Mouse (Mus musculus): Measurements from ENCODE around the gene Snd1. TPM values are rescaled to one million over a fixed set of nuclear protein-coding genes. Genes with fewer than 3 reads are reported as not detected.

Gene Snd1
- total RNA-seq, 1 experiment: 343 TPM

DNA sequence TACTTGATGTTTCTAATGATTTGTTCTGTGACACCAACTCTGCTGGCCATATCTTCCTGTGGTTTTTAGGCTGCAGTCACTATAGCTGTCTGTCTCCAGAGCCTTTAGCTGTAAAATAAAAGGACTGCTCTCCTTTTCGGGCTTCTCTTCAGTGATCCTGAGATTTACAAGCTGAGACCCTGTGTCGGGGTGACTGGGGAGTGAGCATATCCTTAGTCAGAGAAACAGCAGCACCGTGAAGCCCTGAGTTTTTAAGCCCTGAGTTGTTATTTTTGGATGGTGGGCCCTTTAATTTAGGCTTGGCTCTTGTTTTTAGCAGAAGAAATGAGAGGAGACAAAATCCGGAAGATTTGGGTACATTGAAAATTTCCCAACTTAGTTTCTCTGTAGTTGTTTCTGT lies 32.8 kb downstream of the Snd1 start:
- Histone ChIP-seq H3K4me3 (ENCODE audit: insufficient read depth in 1 of 2, low read depth in 1 of 2, low read length in 2 of 2, poor library complexity in 1 of 2, severe bottlenecking in 1 of 2) (no peak overlapping the region), H3K36me3 (ENCODE audit: control insufficient read depth, insufficient read depth, low read length, poor library complexity, severe bottlenecking) (peaks cover 3% of the 10 kb centered on the region), H3K9ac (ENCODE audit: insufficient read depth, low read depth, low read length, poor library complexity, severe bottlenecking) (no peak overlapping the region), H3K4me1 (ENCODE audit: control insufficient read depth in 2 of 2, insufficient read depth in 2 of 2, low read length in 2 of 2, poor library complexity in 1 of 2) (0 out of 4 replicates have a peak, but pooled peaks cover 0 to 4% of the 10 kb centered on the region in 2 experiments), H3K9me3 (ENCODE audit: control insufficient read depth, insufficient read depth, low read depth, low read length) (no peaks in the 10 kb centered on the region), H3K27ac (ENCODE audit: insufficient read depth, low read depth, low read length, poor library complexity, severe bottlenecking) (no peak overlapping the region)
- no peak for TF ChIP-seq CHD2 (IDR thresholded peaks at IDR 0.05; ENCODE audit: low read depth, low read length)
- TF ChIP-seq ZNF384 (IDR thresholded peaks at IDR 0.05; ENCODE audit: low read depth, low read length): no peak
- TF ChIP-seq ZC3H11A (IDR thresholded peaks at IDR 0.05; ENCODE audit: borderline replicate concordance, low read depth, low read length): no peak
- no peak for TF ChIP-seq HCFC1 (IDR thresholded peaks at IDR 0.05; ENCODE audit: borderline replicate concordance, insufficient read depth, low read length)
- no peak for TF ChIP-seq MAFK (IDR thresholded peaks at IDR 0.05; ENCODE audit: insufficient read depth, low read depth, low read length)
- in situ Hi-C loops (cut with MboI; ENCODE audit: low sequenced_read_pairs in 2 of 2, unreplicated experiment in 2 of 2): no loop called here
- no peak for DNase-seq (ENCODE audit: low read depth, low spot score)

DNA sequence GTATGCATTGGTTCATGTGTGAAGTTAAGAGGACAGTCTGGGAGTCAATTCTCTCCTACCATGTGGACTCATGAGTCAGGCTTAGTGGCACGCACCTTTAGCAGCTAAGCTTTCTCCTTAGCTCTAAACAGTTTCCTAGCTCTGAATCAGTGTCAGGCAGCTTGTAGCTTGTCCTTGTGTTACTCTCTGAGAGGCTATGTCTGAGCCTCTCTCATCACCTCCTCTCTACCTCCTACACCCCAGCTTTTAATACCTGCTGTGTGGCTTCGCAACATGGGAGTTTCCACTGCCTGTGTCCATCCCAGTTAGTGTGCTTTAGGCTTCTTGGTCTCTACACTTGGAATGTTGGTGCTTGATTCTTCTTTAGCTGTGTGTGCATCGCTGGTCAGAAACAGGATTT lies 39.3 kb downstream of the Snd1 start:
- DNase-seq (ENCODE audit: low read depth, low spot score): no peak
- Histone ChIP-seq H3K9ac (ENCODE audit: insufficient read depth, low read depth, low read length, poor library complexity, severe bottlenecking) (no peak overlapping the region), H3K27ac (ENCODE audit: insufficient read depth, low read depth, low read length, poor library complexity, severe bottlenecking) (no peak overlapping the region), H3K4me1 (ENCODE audit: control insufficient read depth in 2 of 2, insufficient read depth in 2 of 2, low read length in 2 of 2, poor library complexity in 1 of 2) (0 out of 4 replicates have a peak, but pooled peaks cover 0 to 4% of the 10 kb centered on the region in 2 experiments), H3K36me3 (ENCODE audit: control insufficient read depth, insufficient read depth, low read length, poor library complexity, severe bottlenecking) (peaks cover 16% of the 10 kb centered on the region), H3K4me3 (ENCODE audit: insufficient read depth in 1 of 2, low read depth in 1 of 2, low read length in 2 of 2, poor library complexity in 1 of 2, severe bottlenecking in 1 of 2) (no peak overlapping the region), H3K9me3 (ENCODE audit: control insufficient read depth, insufficient read depth, low read depth, low read length) (no peaks in the 10 kb centered on the region)
- in situ Hi-C loops (cut with MboI; ENCODE audit: low sequenced_read_pairs in 2 of 2, unreplicated experiment in 2 of 2): no loop called here
- TF ChIP-seq ZC3H11A (IDR thresholded peaks at IDR 0.05; ENCODE audit: borderline replicate concordance, low read depth, low read length) (no peak), MAFK (IDR thresholded peaks at IDR 0.05; ENCODE audit: insufficient read depth, low read depth, low read length) (no peak), ZNF384 (IDR thresholded peaks at IDR 0.05; ENCODE audit: low read depth, low read length) (no peak), HCFC1 (IDR thresholded peaks at IDR 0.05; ENCODE audit: borderline replicate concordance, insufficient read depth, low read length) (no peak), CHD2 (IDR thresholded peaks at IDR 0.05; ENCODE audit: low read depth, low read length) (no peak)

- DNase-seq (ENCODE audit: low read depth, low spot score): no peak
- in situ Hi-C loops (cut with MboI; ENCODE audit: low sequenced_read_pairs in 2 of 2, unreplicated experiment in 2 of 2): no loop called here
- 0 out of 4 replicates have a peak, but pooled peaks cover 0 to 4% of the 10 kb centered on the region in 2 experiments for H3K4me1 ChIP-seq (ENCODE audit: control insufficient read depth in 2 of 2, insufficient read depth in 2 of 2, low read length in 2 of 2, poor library complexity in 1 of 2)
- TF ChIP-seq CHD2 (IDR thresholded peaks at IDR 0.05; ENCODE audit: low read depth, low read length): no peak
- TF ChIP-seq MAFK (IDR thresholded peaks at IDR 0.05; ENCODE audit: insufficient read depth, low read depth, low read length): no peak
- no peak for TF ChIP-seq ZC3H11A (IDR thresholded peaks at IDR 0.05; ENCODE audit: borderline replicate concordance, low read depth, low read length)
- no peak for TF ChIP-seq HCFC1 (IDR thresholded peaks at IDR 0.05; ENCODE audit: borderline replicate concordance, insufficient read depth, low read length)
- peaks cover 16% of the 10 kb centered on the region for H3K36me3 ChIP-seq (ENCODE audit: control insufficient read depth, insufficient read depth, low read length, poor library complexity, severe bottlenecking)
- H3K9ac ChIP-seq (ENCODE audit: insufficient read depth, low read depth, low read length, poor library complexity, severe bottlenecking): no peak overlapping the region
- no peak overlapping the region for H3K27ac ChIP-seq (ENCODE audit: insufficient read depth, low read depth, low read length, poor library complexity, severe bottlenecking)
- no peaks in the 10 kb centered on the region for H3K9me3 ChIP-seq (ENCODE audit: control insufficient read depth, insufficient read depth, low read depth, low read length)
- H3K4me3 ChIP-seq (ENCODE audit: insufficient read depth in 1 of 2, low read depth in 1 of 2, low read length in 2 of 2, poor library complexity in 1 of 2, severe bottlenecking in 1 of 2): no peak overlapping the region
These were observed 40.0 kb downstream of the Snd1 start for GRCm38 (mm10) chr6:28514830-28515350.

DNA sequence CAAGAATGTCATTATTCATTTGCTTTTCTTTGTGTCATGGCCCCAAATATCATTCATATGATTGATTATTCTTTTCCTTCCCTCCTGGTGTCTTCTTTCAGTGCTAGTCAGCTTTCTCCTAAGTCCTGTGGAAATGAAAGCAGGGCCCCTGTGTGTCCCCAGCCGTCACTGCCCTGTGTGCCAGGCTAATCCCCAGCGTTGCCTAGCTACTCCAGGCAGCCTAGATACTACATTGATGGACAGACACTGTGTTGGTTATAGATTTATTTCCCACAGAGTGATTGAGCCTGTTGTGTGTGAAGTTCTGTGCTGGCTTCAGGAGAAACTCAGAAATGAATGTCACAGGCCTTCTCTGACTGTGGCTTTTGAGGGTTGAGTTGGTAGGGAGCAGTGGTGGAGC lies 41.7 kb downstream of the Snd1 start:
- in situ Hi-C loops (cut with MboI; ENCODE audit: low sequenced_read_pairs in 2 of 2, unreplicated experiment in 2 of 2): no loop called here
- Histone ChIP-seq H3K4me1 (ENCODE audit: control insufficient read depth in 2 of 2, insufficient read depth in 2 of 2, low read length in 2 of 2, poor library complexity in 1 of 2) (no peaks in the 10 kb centered on the region), H3K27ac (ENCODE audit: insufficient read depth, low read depth, low read length, poor library complexity, severe bottlenecking) (no peak overlapping the region), H3K9ac (ENCODE audit: insufficient read depth, low read depth, low read length, poor library complexity, severe bottlenecking) (no peak overlapping the region), H3K36me3 (ENCODE audit: control insufficient read depth, insufficient read depth, low read length, poor library complexity, severe bottlenecking) (peaks cover 16% of the 10 kb centered on the region), H3K4me3 (ENCODE audit: insufficient read depth in 1 of 2, low read depth in 1 of 2, low read length in 2 of 2, poor library complexity in 1 of 2, severe bottlenecking in 1 of 2) (no peak overlapping the region), H3K9me3 (ENCODE audit: control insufficient read depth, insufficient read depth, low read depth, low read length) (no peaks in the 10 kb centered on the region)
- no peak for TF ChIP-seq MAFK (IDR thresholded peaks at IDR 0.05; ENCODE audit: insufficient read depth, low read depth, low read length)
- no peak for TF ChIP-seq HCFC1 (IDR thresholded peaks at IDR 0.05; ENCODE audit: borderline replicate concordance, insufficient read depth, low read length)
- TF ChIP-seq ZNF384 (IDR thresholded peaks at IDR 0.05; ENCODE audit: low read depth, low read length): no peak
- TF ChIP-seq CHD2 (IDR thresholded peaks at IDR 0.05; ENCODE audit: low read depth, low read length): no peak
- TF ChIP-seq ZC3H11A (IDR thresholded peaks at IDR 0.05; ENCODE audit: borderline replicate concordance, low read depth, low read length): no peak
- DNase-seq (ENCODE audit: low read depth, low spot score): no peak
